In the genomic region with DNA sequence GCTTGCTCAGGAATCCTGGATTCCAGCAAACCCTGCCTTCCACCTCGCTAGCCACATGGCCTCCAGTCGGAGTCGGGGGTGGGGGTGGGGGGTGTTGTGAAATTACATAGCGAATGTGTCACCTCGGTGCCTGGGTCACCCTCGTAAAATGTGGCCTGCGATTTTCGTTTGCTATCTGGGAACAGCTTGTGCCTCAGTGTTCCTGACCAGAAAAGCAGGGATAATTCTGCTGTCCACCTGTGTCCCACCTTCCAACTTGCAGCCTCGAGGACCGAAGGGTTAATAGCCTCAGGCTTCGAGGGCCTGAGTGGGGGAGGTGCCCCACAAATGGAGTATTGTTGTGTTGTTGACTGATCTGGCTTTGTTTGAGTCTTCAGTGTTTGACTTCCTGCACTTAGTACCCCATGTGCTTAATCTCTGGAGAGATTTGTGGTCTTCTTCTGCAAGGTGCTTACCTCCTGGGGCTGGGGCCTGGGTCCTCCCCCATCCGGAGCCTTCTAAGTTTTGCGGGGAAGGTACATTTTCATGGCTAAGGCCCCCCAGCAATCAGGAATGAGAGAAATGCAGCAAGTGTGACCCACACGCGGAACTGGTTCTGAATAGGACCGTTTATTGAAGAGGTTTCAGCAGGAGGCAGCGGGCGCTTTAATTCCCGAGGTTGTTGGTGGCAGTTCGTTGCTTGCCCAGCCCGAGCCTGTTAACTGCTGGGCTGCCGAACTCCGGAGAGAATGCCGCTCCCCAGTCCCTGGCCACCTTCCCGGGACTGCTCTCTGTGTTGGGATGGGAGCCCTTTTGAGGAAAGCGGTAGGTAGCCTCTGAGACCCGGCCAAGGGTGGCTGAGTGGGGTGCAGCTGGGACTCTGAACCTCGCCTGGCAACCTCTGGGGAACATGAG, we compare ENCODE assay signal across 8 mouse cellular contexts. TPM values are rescaled to one million over a fixed set of nuclear protein-coding genes. Genes with fewer than 3 reads are reported as not detected.
DNase-seq lines count a peak whose midpoint lies in the region; ATAC-seq and TF ChIP-seq lines count a peak whose summit lies in the region.

No protein-coding gene starts in this region.

- peak; percentile 30 for DNase-seq in left cerebral cortex, postnatal 14 days (ENCODE audit: low spot score in 2 of 2)
- no peak for DNase-seq in left cerebral cortex, adult 11 months (ENCODE audit: low spot score)
- DNase-seq in forebrain, embryonic 14.5 days (ENCODE audit: low spot score): peak; percentile 59
- DNase-seq in kidney, adult 9 months: peak; percentile 38
- peak; percentile 74 for DNase-seq in yolk sac, embryonic 10.5 days (ENCODE audit: low spot score)
- no peak for DNase-seq in thymus, postnatal 10 days (ENCODE audit: low spot score in 2 of 2)

- no peak overlapping the region for H3K4me3 ChIP-seq in bone marrow, adult 2 months (replicated peaks; ENCODE audit: control insufficient read depth, low read depth, low read length)
- H3K4me3 ChIP-seq in forebrain, embryonic 14.5 days (ENCODE audit: low read depth, low read length): no peak overlapping the region
- H3K4me3 ChIP-seq in liver, embryonic 15.5 days (replicated peaks): no peak overlapping the region

- H3K27me3 ChIP-seq in forebrain, embryonic 14.5 days (replicated peaks; ENCODE audit: control insufficient read depth, insufficient read depth, low read length): peaks cover 5% of the 10 kb centered on the region; the same call in 1 of the 2 replicates
- H3K27me3 ChIP-seq in liver, embryonic 15.5 days: peaks cover 22% of the 10 kb centered on the region

- intact Hi-C loops in left cerebral cortex, postnatal 14 days (cut with DNase I): no loop called here

- no peaks in the 10 kb centered on the region for H3K9me3 ChIP-seq in forebrain, embryonic 14.5 days (replicated peaks; ENCODE audit: control insufficient read depth, low read length)
- H3K9me3 ChIP-seq in liver, embryonic 15.5 days (replicated peaks): no peaks in the 10 kb centered on the region

- H3K9ac ChIP-seq in forebrain, embryonic 14.5 days (ENCODE audit: low read length): no peak overlapping the region
- H3K9ac ChIP-seq in liver, embryonic 15.5 days: no peak overlapping the region

- TF ChIP-seq POLR2A in bone marrow, adult 2 months (IDR thresholded peaks at IDR 0.05; ENCODE audit: borderline replicate concordance, control insufficient read depth, low read depth, low read length): no peak

- peak; percentile 65; the same call in 1 of the 2 replicates for ATAC-seq in forebrain, embryonic 14.5 days
- no peak for ATAC-seq in liver, embryonic 15.5 days (ENCODE audit: insufficient read depth)

- peak overlapping the region; percentile 78 for H3K27ac ChIP-seq in bone marrow, adult 2 months (ENCODE audit: control insufficient read depth, insufficient read depth, low read depth, low read length, poor library complexity)
- no peak overlapping the region for H3K27ac ChIP-seq in forebrain, embryonic 14.5 days (ENCODE audit: low read depth, low read length)
- peak overlapping the region; percentile 69 for H3K27ac ChIP-seq in liver, embryonic 15.5 days (replicated peaks)

- TF ChIP-seq CTCF in bone marrow, adult 2 months (IDR thresholded peaks at IDR 0.05; ENCODE audit: control insufficient read depth, insufficient read depth, low read length): no peak

- no peaks in the 10 kb centered on the region for H3K36me3 ChIP-seq in forebrain, embryonic 14.5 days (ENCODE audit: control insufficient read depth, insufficient read depth, low read length)
- H3K36me3 ChIP-seq in liver, embryonic 15.5 days (replicated peaks): no peaks in the 10 kb centered on the region

- WGBS in bone marrow, adult 2 months: 56% methylated on average over 28 of the region's 28 CpGs
- 5% methylated on average over 28 of the region's 28 CpGs for WGBS in forebrain, embryonic 14.5 days
- 31% methylated on average over 28 of the region's 28 CpGs for WGBS in liver, embryonic 15.5 days (ENCODE audit: insufficient replicate concordance)

- peak overlapping the region; percentile 39 for H3K4me2 ChIP-seq in forebrain, embryonic 14.5 days (ENCODE audit: low read length)
- peak overlapping the region; percentile 37 for H3K4me2 ChIP-seq in liver, embryonic 15.5 days

- peaks cover 6% of the 10 kb centered on the region for H3K4me1 ChIP-seq in bone marrow, adult 2 months (ENCODE audit: control insufficient read depth, insufficient read depth, low read length)
- peaks cover 14% of the 10 kb centered on the region for H3K4me1 ChIP-seq in forebrain, embryonic 14.5 days (ENCODE audit: control insufficient read depth, insufficient read depth, low read length)
- peaks cover 50% of the 10 kb centered on the region for H3K4me1 ChIP-seq in liver, embryonic 15.5 days (replicated peaks)

RNA-seq across cellular contexts. Expression of gene Plekhg3, which starts 15.9 kb away (rescaled TPM):
- 1 to 10 TPM; 7.0 to 9.7 TPM for total RNA-seq in left cerebral cortex, postnatal 14 days (2021)
- polyA plus RNA-seq in bone marrow, adult 2 months (2011; ENCODE audit: insufficient read depth, insufficient read length, low replicate concordance, missing spikeins): 9.6 and 24.0 TPM in 2 replicates
- polyA plus RNA-seq in forebrain, embryonic 14.5 days (2014; fragmentation: Nextera tagmentation; extraction: Ambion mirVana): 0.47 and 0.64 TPM in 2 replicates
- polyA plus RNA-seq in liver, embryonic 15.5 days (2015; fragmentation: Nextera tagmentation; extraction: Ambion mirVana): 3.3 and 4.1 TPM in 2 replicates

Comparison
In these comparisons a context has a peak if more than half of its experiments do, and no peak if none do; other contexts are left out.
1. DNase-seq: peak in left cerebral cortex, postnatal 14 days (2 of 2), forebrain, embryonic 14.5 days (single experiment), kidney, adult 9 months (single experiment) and yolk sac, embryonic 10.5 days (single experiment); none in left cerebral cortex, adult 11 months (single experiment) and thymus, postnatal 10 days (0 of 2).